Mouse (Mus musculus) intestine, embryonic 14.5 days (tissue): Measurements from ENCODE around the gene Gadd45a. TPM values are rescaled to one million over a fixed set of nuclear protein-coding genes. Genes with fewer than 3 reads are reported as not detected.
A peak's percentile ranks its signal among the peaks of the same experiment; 100 is the strongest.
"Not testable (repeated sequence)": the region's sequence is repeated elsewhere in the genome, so short reads cannot be mapped to it uniquely, and the experiment has no call there.

Experiments used
- ATAC-seq: fragments of 200-750 bp; cut with Nextera tagmentation; replicated peaks from 2 replicates; pipeline ENCODE4 v1.8.0; 2017; ENCODE audit warnings: low read depth, moderate number of reproducible peaks, moderate TSS enrichment, moderate library complexity; ENCODE audit not compliant: low FRiP score, low TSS enrichment
- DNase-seq: peaks from one replicate; pipeline ENCODE4 v3.0.0-alpha.2; 2018; ENCODE audit warnings: low spot score
- H3K27ac ChIP-seq: fragments of 300-500 bp; sonication (generic); 2 replicates; pipeline ENCODE4 v1.5.1; 2014; ENCODE audit warnings: low read depth, mild to moderate bottlenecking, control low read depth
- H3K27me3 ChIP-seq: fragments of 300-500 bp; sonication (generic); replicated peaks from 2 replicates; pipeline ENCODE4 v1.6.1; 2014; ENCODE audit warnings: low read length, control low read depth; ENCODE audit not compliant: control insufficient read depth, insufficient read depth
- H3K36me3 ChIP-seq: fragments of 300-500 bp; sonication (generic); 2 replicates; pipeline ENCODE4 v1.6.1; 2014; ENCODE audit warnings: low read length, control low read depth; ENCODE audit not compliant: control insufficient read depth, insufficient read depth
- H3K4me1 ChIP-seq: fragments of 300-500 bp; sonication (generic); replicated peaks from 2 replicates; pipeline ENCODE4 v1.6.1; 2014; ENCODE audit warnings: low read length, control low read depth, mixed read lengths; ENCODE audit not compliant: control insufficient read depth, insufficient read depth
- H3K4me2 ChIP-seq: fragments of 300-500 bp; sonication (generic); 2 replicates; pipeline ENCODE4 v1.6.1; 2014; ENCODE audit warnings: low read length
- H3K4me3 ChIP-seq: fragments of 300-500 bp; sonication (generic); 2 replicates; pipeline ENCODE4 v1.5.1; 2014; ENCODE audit warnings: low read depth, low read length, control low read depth, mixed read lengths
- H3K9ac ChIP-seq: fragments of 300-500 bp; sonication (generic); 2 replicates; pipeline ENCODE4 v1.6.1; 2014; ENCODE audit warnings: mild to moderate bottlenecking, low read length
- H3K9me3 ChIP-seq: fragments of 300-500 bp; sonication (generic); 2 replicates; pipeline ENCODE4 v1.6.1; 2016; ENCODE audit warnings: low read length, control low read depth; ENCODE audit not compliant: control insufficient read depth
- WGBS: fragments of 180-500 bp; shearing (Covaris S2); extraction: QIAGEN DNeasy Blood & Tissue Kit; methylation state at CpG from one replicate; pipeline ENCODE4 v1.1.7; 2014; 5-methylcytosine and 5-hydroxymethylcytosine counted together
- polyA plus RNA-seq: library from polyadenylated mRNA; unstranded; fragments of >200 nt; fragmentation: Nextera tagmentation; extraction: Ambion mirVana; gene quantifications from 2 replicates; pipeline ENCODE4 v1.2.1, GENCODE M21; 2014

Gadd45a gene
- polyA plus RNA-seq, 1 experiment from 2014 or later: 26.2 TPM

GRCm38 (mm10) chr6:67040904-67041410 is 3.7 kb upstream of the Gadd45a start:
- 64% methylated on average over 4 of the region's 4 CpGs for WGBS
- Histone ChIP-seq H3K4me3 (no peak overlapping the region), H3K4me2 (no peak overlapping the region), H3K9me3 (no peaks in the 10 kb centered on the region), H3K4me1 (no peaks in the 10 kb centered on the region), H3K9ac (no peak overlapping the region), H3K36me3 (no peaks in the 10 kb centered on the region), H3K27me3 (no peaks in the 10 kb centered on the region), H3K27ac (no peak overlapping the region)
- DNase-seq: no peak
- no peak for ATAC-seq

- H3K4me1 ChIP-seq: peaks cover 7% of the 10 kb centered on the region; the same call in 1 of the 2 replicates
- no peaks in the 10 kb centered on the region for H3K27me3 ChIP-seq
- no peak overlapping the region for H3K9ac ChIP-seq
- no peak overlapping the region for H3K4me2 ChIP-seq
- H3K27ac ChIP-seq: no peak overlapping the region
- H3K4me3 ChIP-seq: no peak overlapping the region
- no peaks in the 10 kb centered on the region for H3K9me3 ChIP-seq
- DNase-seq (no peak), ATAC-seq (no peak)
- 91% methylated on average over 2 of the region's 3 CpGs for WGBS
- H3K36me3 ChIP-seq: no peaks in the 10 kb centered on the region
Observed at GRCm38 (mm10) chr6:67038964-67039363, 1.7 kb upstream of the Gadd45a start.

- WGBS: under 1% methylated on average over 29 of the region's 29 CpGs
- H3K9ac ChIP-seq: peak overlapping the region; percentile 77
- peak overlapping the region; percentile 65 for H3K4me2 ChIP-seq
- H3K4me3 ChIP-seq: peak overlapping the region; percentile 82
- H3K27me3 ChIP-seq: no peaks in the 10 kb centered on the region
- ATAC-seq: peak; percentile 80
- peak overlapping the region; percentile 94 for H3K27ac ChIP-seq
- DNase-seq: peak; percentile 91
- H3K9me3 ChIP-seq: no peaks in the 10 kb centered on the region
- H3K36me3 ChIP-seq: no peaks in the 10 kb centered on the region
- peaks cover 7% of the 10 kb centered on the region; the same call in 1 of the 2 replicates for H3K4me1 ChIP-seq
Observed at GRCm38 (mm10) chr6:67036356-67036811, 873 bp downstream of the Gadd45a start.

- no peaks in the 10 kb centered on the region for H3K9me3 ChIP-seq
- H3K4me3 ChIP-seq: peak overlapping the region; percentile 82
- ATAC-seq (no peak), DNase-seq (peak; percentile 62)
- peak overlapping the region; percentile 77 for H3K9ac ChIP-seq
- H3K27me3 ChIP-seq: no peaks in the 10 kb centered on the region
- peak overlapping the region; percentile 94 for H3K27ac ChIP-seq
- H3K4me2 ChIP-seq: peak overlapping the region; percentile 65
- 14% methylated on average over 19 of the region's 19 CpGs for WGBS
- peaks cover 7% of the 10 kb centered on the region; the same call in 1 of the 2 replicates for H3K4me1 ChIP-seq
- no peaks in the 10 kb centered on the region for H3K36me3 ChIP-seq
Observed at GRCm38 (mm10) chr6:67035388-67036299, 1.6 kb downstream of the Gadd45a start.

GRCm38 (mm10) chr6:67034331-67035130 is 2.7 kb downstream of the Gadd45a start:
- Histone ChIP-seq H3K4me2 (peak overlapping the region; percentile 15; the same call in 1 of the 2 replicates), H3K27ac (no peak overlapping the region), H3K4me1 (peaks cover 7% of the 10 kb centered on the region; the same call in 1 of the 2 replicates), H3K9ac (no peak overlapping the region), H3K9me3 (no peaks in the 10 kb centered on the region), H3K27me3 (no peaks in the 10 kb centered on the region), H3K4me3 (no peak overlapping the region), H3K36me3 (no peaks in the 10 kb centered on the region)
- DNase-seq (no peak), ATAC-seq (no peak)
- WGBS: 66% methylated on average over 7 of the region's 7 CpGs

- no peaks in the 10 kb centered on the region for H3K9me3 ChIP-seq
- H3K27ac ChIP-seq: no peak overlapping the region
- ATAC-seq (no peak), DNase-seq (no peak)
- H3K27me3 ChIP-seq: no peaks in the 10 kb centered on the region
- no peaks in the 10 kb centered on the region for H3K36me3 ChIP-seq
- H3K4me3 ChIP-seq: no peak overlapping the region
- 71% methylated on average over 4 of the region's 4 CpGs for WGBS
- peaks cover 7% of the 10 kb centered on the region; the same call in 1 of the 2 replicates for H3K4me1 ChIP-seq
- H3K9ac ChIP-seq: no peak overlapping the region
- H3K4me2 ChIP-seq: no peak overlapping the region
Observed at GRCm38 (mm10) chr6:67033604-67034003, 3.7 kb downstream of the Gadd45a start.

GRCm38 (mm10) chr6:67032972-67033371 is 4.3 kb downstream of the Gadd45a start:
- H3K9me3 ChIP-seq, H3K9ac ChIP-seq, H3K4me3 ChIP-seq, H3K4me1 ChIP-seq, H3K36me3 ChIP-seq, H3K4me2 ChIP-seq, ATAC-seq, H3K27ac ChIP-seq, DNase-seq, H3K27me3 ChIP-seq: not testable (repeated sequence)
- 92% methylated on average over 3 of the region's 4 CpGs for WGBS

GRCm38 (mm10) chr6:67032551-67032950 is 4.7 kb downstream of the Gadd45a start:
- H3K9ac ChIP-seq, H3K4me2 ChIP-seq, H3K9me3 ChIP-seq, H3K4me3 ChIP-seq, H3K4me1 ChIP-seq, H3K27ac ChIP-seq, DNase-seq, ATAC-seq, H3K36me3 ChIP-seq, H3K27me3 ChIP-seq: not testable (repeated sequence)
